Mouse (Mus musculus) limb, embryonic 10.5 days (tissue): ENCODE data around the gene Cbs. TPM values are rescaled to one million over a fixed set of nuclear protein-coding genes. Genes with fewer than 3 reads are reported as not detected.

Experiments
- DNase-seq: peaks from one replicate; pipeline ENCODE4 v3.0.0-alpha.2; 2017; ENCODE audit warnings: low spot score
- H3K27ac ChIP-seq: fragments of 300-500 bp; sonication (generic); 2 replicates; pipeline ENCODE4 v1.5.1; 2016; ENCODE audit warnings: mild to moderate bottlenecking
- H3K27me3 ChIP-seq: fragments of 300-500 bp; sonication (generic); 2 replicates; pipeline ENCODE4 v1.6.1; 2016; ENCODE audit warnings: low read depth, mild to moderate bottlenecking; ENCODE audit not compliant: poor library complexity, severe bottlenecking
- H3K36me3 ChIP-seq: fragments of 300-500 bp; sonication (generic); 2 replicates; pipeline ENCODE4 v1.6.1; 2016; ENCODE audit warnings: mild to moderate bottlenecking, moderate library complexity
- H3K4me1 ChIP-seq: fragments of 300-500 bp; sonication (generic); 2 replicates; pipeline ENCODE4 v1.6.1; 2016
- H3K4me3 ChIP-seq: fragments of 300-500 bp; sonication (generic); 2 replicates; pipeline ENCODE4 v1.5.1; 2016; ENCODE audit warnings: mild to moderate bottlenecking, moderate library complexity
- H3K9me3 ChIP-seq: fragments of 300-500 bp; sonication (generic); replicated peaks from 2 replicates; pipeline ENCODE4 v1.6.1; 2016; ENCODE audit warnings: mild to moderate bottlenecking
- WGBS: fragments of 180-500 bp; shearing (Covaris S2); methylation state at CpG from one replicate; pipeline ENCODE4 v1.1.7; 2016; 5-methylcytosine and 5-hydroxymethylcytosine counted together
- polyA plus RNA-seq: library from polyadenylated mRNA; unstranded; fragments of >200 nt; fragmentation: Nextera tagmentation; extraction: Ambion mirVana; gene quantifications from 2 replicates; pipeline ENCODE4 v1.2.1, GENCODE M21; 2016

Gene Cbs
- polyA plus RNA-seq, 1 experiment from 2014 or later: 1.9 TPM

DNA sequence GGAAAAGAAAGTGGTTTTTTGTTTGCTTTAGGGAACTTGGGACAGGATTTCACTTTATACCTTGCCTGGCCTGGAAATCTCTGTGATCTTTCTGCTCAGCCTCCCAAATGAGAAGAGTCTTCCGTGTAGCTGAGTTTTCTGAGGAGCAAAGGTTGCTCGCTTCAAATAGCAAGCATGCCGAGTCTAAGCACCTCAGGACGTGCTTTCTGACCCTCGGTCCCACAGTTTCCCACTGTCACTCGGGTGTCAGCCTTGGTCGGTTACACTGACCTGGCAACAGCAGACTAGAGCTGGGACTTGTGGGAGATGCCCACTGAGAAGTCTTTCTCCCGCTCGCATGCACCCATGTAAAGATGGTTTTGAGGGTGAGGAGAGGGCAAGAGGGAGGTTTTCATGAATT lies 39.1 kb downstream of the Cbs start:
- H3K9me3 ChIP-seq: no peaks in the 10 kb centered on the region
- WGBS: 92% methylated on average over 9 of the region's 9 CpGs
- no peak overlapping the region for H3K4me3 ChIP-seq
- H3K4me1 ChIP-seq: no peaks in the 10 kb centered on the region
- H3K27me3 ChIP-seq: no peaks in the 10 kb centered on the region
- no peak overlapping the region for H3K27ac ChIP-seq
- peaks cover 89% of the 10 kb centered on the region for H3K36me3 ChIP-seq
- DNase-seq: no peak

DNA sequence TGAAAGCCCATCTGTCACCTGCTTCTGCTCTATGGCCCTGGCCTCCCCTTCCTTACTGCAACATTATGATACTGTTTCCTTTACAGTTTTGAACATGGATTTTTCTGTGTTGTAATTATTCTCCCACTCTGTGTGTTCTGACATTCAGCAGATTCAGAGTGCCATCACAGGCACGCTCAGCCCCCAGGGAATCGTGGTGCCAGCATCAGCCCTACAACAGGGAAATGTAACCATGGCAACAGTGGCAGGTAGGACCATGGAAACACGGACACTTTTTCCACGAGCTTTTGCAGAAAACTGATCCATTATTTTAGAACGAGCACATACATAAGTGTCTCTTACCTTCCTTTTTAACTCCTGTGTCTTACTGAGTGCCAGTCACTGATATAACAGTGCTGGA lies 42.0 kb downstream of the Cbs start:
- 89% methylated on average over 5 of the region's 5 CpGs for WGBS
- Histone ChIP-seq H3K36me3 (peaks cover 94% of the 10 kb centered on the region), H3K27me3 (no peaks in the 10 kb centered on the region), H3K9me3 (no peaks in the 10 kb centered on the region), H3K4me3 (no peak overlapping the region), H3K4me1 (no peaks in the 10 kb centered on the region), H3K27ac (no peak overlapping the region)
- no peak for DNase-seq

DNA sequence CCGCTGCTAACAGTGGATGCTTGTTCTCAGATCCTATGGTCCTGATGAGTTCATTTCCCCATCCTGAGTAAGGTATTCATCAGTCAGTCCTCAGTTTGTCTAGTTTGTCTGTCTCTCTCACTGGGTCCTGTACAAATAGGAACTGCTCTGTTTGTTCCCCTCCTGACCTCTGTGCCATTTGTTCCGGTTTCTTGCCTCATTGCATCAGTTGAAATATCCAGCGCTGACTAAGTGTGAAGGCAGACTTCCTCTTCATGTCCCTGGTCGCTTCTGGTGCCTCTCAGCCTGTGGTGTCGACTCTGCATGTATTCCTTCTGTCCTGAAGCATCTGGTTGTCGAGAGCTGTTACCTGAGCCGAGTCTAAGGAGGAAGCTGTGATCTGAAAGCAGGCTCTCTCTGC lies 42.4 kb downstream of the Cbs start:
- H3K4me1 ChIP-seq: no peaks in the 10 kb centered on the region
- peaks cover 92% of the 10 kb centered on the region for H3K36me3 ChIP-seq
- H3K27ac ChIP-seq: no peak overlapping the region
- H3K27me3 ChIP-seq: no peaks in the 10 kb centered on the region
- no peaks in the 10 kb centered on the region for H3K9me3 ChIP-seq
- H3K4me3 ChIP-seq: no peak overlapping the region
- WGBS: 80% methylated on average over 7 of the region's 7 CpGs
- DNase-seq: no peak

DNA sequence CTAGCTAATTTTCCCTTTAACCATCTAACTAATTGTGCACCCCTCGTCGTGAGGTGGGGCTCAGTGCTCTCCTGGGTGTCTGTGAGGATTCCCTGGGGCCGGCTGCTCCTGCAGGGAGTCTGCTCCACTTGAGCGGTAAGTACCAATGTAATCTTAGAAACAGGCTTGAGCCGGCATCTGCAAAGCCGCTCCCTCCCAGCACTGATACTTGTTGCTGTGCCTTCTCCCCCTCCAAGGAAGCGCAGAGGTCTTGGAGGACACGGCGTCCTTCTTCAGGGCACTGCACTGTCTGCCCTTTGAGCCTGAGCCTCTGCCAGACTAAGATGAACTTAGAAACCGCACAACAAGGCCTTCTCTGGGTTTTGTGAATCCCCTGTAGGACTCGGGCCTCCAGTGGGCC lies 46.2 kb downstream of the Cbs start:
- H3K27ac ChIP-seq: no peak overlapping the region
- H3K4me1 ChIP-seq: no peaks in the 10 kb centered on the region
- no peaks in the 10 kb centered on the region for H3K9me3 ChIP-seq
- no peaks in the 10 kb centered on the region for H3K27me3 ChIP-seq
- H3K4me3 ChIP-seq: no peak overlapping the region
- peaks cover 83% of the 10 kb centered on the region for H3K36me3 ChIP-seq
- no peak for DNase-seq
- WGBS: 89% methylated on average over 11 of the region's 11 CpGs

DNA sequence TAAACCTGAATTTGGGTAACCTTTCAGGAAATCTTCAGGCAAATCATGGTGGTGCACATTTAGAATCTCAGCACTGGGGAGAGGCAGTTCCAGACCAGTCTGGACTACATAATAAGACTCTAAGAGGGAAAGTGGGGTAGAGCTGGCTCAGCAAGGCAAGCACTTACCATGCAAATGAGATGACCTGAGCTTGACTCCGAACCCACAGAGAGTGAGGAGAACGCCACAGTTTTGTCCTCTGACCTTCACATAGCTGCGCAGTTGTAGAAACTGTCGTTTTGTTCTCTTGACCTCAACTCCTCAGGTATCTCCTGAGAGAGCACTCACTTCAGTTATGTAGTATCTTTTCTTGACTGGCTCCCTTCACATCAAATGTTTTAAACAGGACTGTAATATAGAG lies 48.3 kb downstream of the Cbs start:
- H3K9me3 ChIP-seq: no peaks in the 10 kb centered on the region
- 91% methylated on average over 4 of the region's 4 CpGs for WGBS
- H3K27me3 ChIP-seq: no peaks in the 10 kb centered on the region
- DNase-seq: no peak
- no peaks in the 10 kb centered on the region for H3K4me1 ChIP-seq
- H3K4me3 ChIP-seq: no peak overlapping the region
- H3K27ac ChIP-seq: no peak overlapping the region
- peaks cover 83% of the 10 kb centered on the region for H3K36me3 ChIP-seq

DNA sequence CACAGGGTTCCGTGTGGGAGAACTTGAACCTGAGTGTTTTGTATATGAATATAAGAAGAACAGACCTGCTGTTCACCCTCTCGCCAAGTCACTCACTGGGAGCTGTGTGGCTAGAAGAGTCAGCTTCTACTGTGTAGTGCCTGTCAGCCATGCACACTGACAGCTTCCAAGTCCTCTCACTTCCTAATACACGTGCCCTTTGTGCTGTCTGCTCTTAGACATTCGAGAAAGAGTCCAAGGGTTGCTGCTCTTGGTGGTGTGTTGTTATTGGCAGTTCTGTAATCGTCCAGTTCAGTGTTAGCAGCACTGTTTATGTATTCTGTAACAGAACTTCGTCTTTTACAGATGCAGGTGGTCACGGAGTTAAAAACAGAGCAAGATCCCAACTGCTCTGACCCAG lies 48.9 kb downstream of the Cbs start:
- Histone ChIP-seq H3K36me3 (peaks cover 79% of the 10 kb centered on the region), H3K4me3 (no peak overlapping the region), H3K27ac (no peak overlapping the region), H3K9me3 (no peaks in the 10 kb centered on the region), H3K27me3 (no peaks in the 10 kb centered on the region), H3K4me1 (peaks cover 4% of the 10 kb centered on the region; the same call in 1 of the 2 replicates)
- DNase-seq: no peak
- WGBS: 90% methylated on average over 7 of the region's 7 CpGs

DNA sequence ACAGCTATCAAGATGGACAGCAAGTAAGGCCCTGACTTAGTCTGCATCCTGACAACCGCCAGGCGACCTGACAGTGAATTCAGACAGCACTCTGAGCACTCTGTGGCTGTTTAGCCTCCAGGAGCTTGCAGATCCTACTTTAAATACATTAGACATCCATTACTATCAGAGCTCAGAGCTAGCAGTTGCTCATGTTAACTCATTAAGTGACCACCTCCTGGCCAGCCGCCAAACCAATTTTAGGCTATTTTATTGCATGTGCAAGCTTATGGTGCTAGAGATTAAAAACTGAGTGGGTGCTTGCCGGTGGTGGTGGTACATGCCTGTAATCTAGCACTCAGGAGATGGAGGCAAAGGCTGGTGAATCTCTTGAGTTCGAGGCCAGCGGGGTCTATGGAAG lies 53.3 kb downstream of the Cbs start:
- 90% methylated on average over 6 of the region's 6 CpGs for WGBS
- no peak for DNase-seq
- Histone ChIP-seq H3K4me3 (no peak overlapping the region), H3K27me3 (no peaks in the 10 kb centered on the region), H3K9me3 (no peaks in the 10 kb centered on the region), H3K27ac (no peak overlapping the region), H3K4me1 (peaks cover 16% of the 10 kb centered on the region), H3K36me3 (peaks cover 40% of the 10 kb centered on the region)

DNA sequence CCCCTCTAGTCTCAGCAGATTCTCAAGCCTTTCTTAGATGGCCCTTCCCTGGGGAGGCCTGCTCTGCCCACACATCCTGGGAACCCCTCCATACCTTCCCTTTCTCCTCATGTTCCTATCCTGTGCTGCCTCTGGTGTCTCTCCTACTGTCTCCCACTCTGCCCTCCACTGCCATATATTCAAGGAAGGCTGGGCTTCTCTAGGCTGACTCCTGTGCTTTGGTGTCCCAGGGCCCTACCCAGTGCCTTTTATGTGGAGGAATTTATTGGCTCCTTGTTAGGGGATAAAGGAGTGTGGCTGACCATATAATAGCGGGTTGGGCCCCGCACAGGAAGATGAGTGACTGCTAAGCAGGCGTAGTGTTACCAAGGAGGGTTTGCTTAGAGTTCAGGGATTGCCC lies 53.9 kb downstream of the Cbs start:
- Histone ChIP-seq H3K4me1 (peaks cover 16% of the 10 kb centered on the region), H3K36me3 (peaks cover 34% of the 10 kb centered on the region), H3K4me3 (no peak overlapping the region), H3K9me3 (no peaks in the 10 kb centered on the region), H3K27me3 (no peaks in the 10 kb centered on the region), H3K27ac (no peak overlapping the region)
- 37% methylated on average over 3 of the region's 3 CpGs for WGBS
- DNase-seq: no peak

DNA sequence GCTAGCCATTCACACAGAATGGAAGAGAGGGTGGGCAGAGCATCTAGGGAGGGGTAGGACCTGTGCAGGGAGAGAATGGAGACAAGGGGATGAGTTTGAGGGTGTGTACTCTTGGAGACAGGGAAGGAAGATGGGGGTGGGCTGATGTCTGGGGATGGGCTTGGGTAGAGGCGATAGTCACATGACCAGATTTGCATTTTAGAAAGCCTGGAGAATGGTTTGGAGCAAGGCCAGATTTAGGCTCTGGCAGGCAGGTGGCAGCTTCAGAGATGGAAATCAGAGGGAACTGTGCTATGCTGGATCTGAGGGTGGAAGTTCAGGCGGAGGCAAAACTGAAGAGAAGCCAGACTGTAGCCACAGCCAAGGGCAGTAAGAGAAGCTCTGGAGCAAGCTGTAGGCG lies 56.7 kb downstream of the Cbs start:
- Histone ChIP-seq H3K4me3 (no peak overlapping the region), H3K27ac (no peak overlapping the region), H3K4me1 (peaks cover 16% of the 10 kb centered on the region), H3K36me3 (peaks cover 17% of the 10 kb centered on the region), H3K9me3 (no peaks in the 10 kb centered on the region), H3K27me3 (no peaks in the 10 kb centered on the region)
- WGBS: 72% methylated on average over 3 of the region's 3 CpGs
- DNase-seq: no peak

DNA sequence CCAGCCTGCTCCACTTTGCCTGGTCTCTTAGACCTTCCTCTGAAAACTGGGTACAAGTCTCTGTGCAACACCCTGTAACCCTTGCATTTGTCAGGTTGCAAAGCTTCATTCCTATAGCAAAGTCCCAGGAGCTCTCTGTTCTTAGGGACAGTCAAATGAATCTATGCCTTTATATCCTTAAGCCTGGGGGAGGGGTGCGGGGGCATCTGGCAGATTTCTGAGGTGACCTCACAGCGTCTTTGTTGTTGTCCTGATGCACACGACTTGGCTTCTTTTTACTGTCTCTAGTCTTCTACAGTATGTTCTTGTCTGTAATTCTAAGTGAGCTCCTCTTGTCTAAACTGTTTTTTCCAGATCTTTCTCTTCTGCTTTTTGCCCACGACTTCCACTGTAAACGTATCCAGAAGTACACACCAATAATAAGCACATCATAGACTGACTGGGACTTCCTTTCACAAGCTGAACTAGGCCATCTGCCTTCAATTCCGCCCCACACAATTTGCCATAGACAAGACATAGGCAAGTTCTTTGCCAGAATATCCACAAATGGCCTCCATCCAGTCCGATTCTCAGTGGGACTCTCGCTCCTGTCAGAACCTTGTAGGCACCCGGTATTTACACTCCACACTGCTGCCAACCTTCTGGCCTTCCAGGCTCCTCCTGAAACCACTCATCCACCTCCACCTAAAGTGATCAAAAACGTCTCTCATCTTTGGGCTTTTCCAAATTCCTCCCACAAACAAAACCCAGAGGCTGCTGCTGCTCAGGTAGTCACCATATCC lies 60.5 kb downstream of the Cbs start:
- no peak for DNase-seq
- Histone ChIP-seq H3K4me1 (peaks cover 4% of the 10 kb centered on the region; the same call in 1 of the 2 replicates), H3K27me3 (no peaks in the 10 kb centered on the region), H3K27ac (no peak overlapping the region), H3K4me3 (no peak overlapping the region), H3K9me3 (no peaks in the 10 kb centered on the region), H3K36me3 (no peaks in the 10 kb centered on the region)
- WGBS: 89% methylated on average over 10 of the region's 10 CpGs

DNA sequence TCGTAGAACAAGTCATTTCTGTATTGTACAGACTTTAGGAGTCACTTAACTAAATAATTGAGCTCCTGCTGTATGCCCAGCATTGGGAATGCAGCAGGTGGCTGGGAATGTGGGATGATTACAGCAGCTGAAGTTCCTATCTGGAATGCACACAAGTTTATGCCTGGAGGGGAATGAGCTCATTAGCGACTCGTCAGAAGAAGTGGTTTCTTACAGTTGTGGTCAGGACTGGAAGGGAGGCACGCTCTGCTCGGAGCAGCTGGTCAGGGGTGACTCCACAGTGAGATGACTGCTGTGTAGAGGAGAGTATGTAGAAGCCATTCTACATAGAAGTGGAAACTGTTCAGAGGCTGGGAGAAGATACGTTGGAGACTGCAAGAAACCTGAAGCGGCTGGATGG lies 62.4 kb downstream of the Cbs start:
- no peaks in the 10 kb centered on the region for H3K27me3 ChIP-seq
- no peaks in the 10 kb centered on the region for H3K4me1 ChIP-seq
- H3K36me3 ChIP-seq: no peaks in the 10 kb centered on the region
- 84% methylated on average over 7 of the region's 7 CpGs for WGBS
- no peak for DNase-seq
- no peaks in the 10 kb centered on the region for H3K9me3 ChIP-seq
- no peak overlapping the region for H3K4me3 ChIP-seq
- H3K27ac ChIP-seq: no peak overlapping the region

DNA sequence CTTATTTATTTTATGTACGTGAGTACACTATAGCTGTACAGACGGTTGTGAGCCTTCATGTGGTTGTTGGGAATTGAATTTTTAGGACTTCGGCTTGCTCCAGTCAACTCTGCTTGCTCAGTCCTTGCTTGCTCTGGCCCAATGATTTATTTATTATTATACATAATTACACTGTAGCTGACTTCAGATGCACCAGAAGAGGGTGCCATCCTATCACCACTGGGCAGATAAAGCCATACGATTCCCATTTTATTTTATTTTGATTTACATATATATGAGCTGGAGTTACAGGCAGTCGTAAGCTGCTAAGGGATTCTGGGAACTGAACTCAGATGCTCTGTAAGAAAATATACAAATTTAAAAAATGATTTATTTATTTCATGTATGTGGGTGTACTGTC lies 65.3 kb downstream of the Cbs start:
- H3K27ac ChIP-seq: no peak overlapping the region
- H3K36me3 ChIP-seq: 0 out of 2 replicates have a peak, but pooled peaks cover 3% of the 10 kb centered on the region
- no peak for DNase-seq
- H3K9me3 ChIP-seq: no peaks in the 10 kb centered on the region
- no peak overlapping the region for H3K4me3 ChIP-seq
- 95% methylated on average over 5 of the region's 5 CpGs for WGBS
- H3K27me3 ChIP-seq: no peaks in the 10 kb centered on the region
- peaks cover 15% of the 10 kb centered on the region for H3K4me1 ChIP-seq

DNA sequence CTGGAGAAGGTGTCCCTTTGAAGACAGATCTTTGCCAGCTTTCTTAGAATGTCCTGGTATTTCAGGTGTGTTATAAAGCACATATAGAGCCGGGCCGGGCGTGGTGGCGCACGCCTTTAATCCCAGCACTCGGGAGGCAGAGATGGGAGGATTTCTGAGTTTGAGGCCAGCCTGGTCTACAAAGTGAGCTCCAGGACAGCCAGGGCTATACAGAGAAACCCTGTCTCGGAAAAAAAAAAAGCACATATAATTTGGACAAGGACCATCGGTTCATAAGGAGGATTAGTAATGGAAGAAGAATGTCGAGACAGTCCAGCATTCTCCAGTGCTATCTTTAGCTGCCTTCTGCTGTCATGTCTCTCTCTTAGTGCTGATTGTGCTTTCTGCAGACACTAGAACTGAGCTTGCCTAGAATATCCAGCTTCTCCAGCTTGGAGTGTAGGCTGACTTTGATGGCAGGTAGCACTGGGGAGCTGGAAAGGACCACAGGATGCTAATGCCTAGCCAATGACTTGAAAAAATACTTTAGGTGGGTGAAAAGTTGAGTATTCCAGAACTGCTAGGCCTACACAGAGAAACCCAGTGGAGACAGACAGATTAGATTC lies 66.6 kb downstream of the Cbs start:
- Histone ChIP-seq H3K9me3 (no peaks in the 10 kb centered on the region), H3K4me1 (peaks cover 26% of the 10 kb centered on the region), H3K27ac (no peak overlapping the region), H3K36me3 (0 out of 2 replicates have a peak, but pooled peaks cover 3% of the 10 kb centered on the region), H3K4me3 (no peak overlapping the region), H3K27me3 (no peaks in the 10 kb centered on the region)
- peak; percentile 58 for DNase-seq
- WGBS: 91% methylated on average over 9 of the region's 9 CpGs
